Mouse (Mus musculus) urinary bladder, adult 18-20 months (tissue): ENCODE results near the gene Frmd8.
"Not testable (repeated sequence)": the region's sequence is repeated elsewhere in the genome, so short reads cannot be mapped to it uniquely, and the experiment has no call there.

Experiments
- DNase-seq, 2 experiments: peaks; one replicate each; pipeline ENCODE4 v3.0.0; 2022; ENCODE audit warnings: low spot score in 2 of 2, mixed read lengths in 2 of 2

Gene Frmd8

GRCm38 (mm10) chr19:5885838-5886237, 10.8 kb upstream of the Frmd8 start:
- DNase-seq: no peak

DNA sequence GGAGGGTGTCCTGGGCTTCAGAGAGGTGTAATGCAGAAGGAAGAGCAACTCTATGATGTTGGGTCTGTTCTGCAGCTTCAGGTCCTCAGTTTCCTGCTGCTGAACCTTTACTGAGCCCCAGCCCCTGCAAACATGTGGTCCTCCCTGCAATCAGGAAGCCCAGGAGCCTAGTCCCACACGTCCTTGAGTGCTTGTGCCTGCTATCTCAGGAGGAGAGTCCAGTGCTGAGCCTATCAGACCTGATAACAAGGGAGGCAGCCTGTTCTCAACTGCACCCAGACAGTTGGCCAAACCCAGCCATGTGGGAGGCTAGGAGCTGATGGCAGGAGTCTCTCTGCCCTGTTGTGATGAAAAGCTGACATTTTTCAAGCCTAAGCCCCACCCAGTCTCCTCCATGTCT, 8.9 kb upstream of the Frmd8 start:
- no peak for DNase-seq

GRCm38 (mm10) chr19:5882079-5882478, 7.0 kb upstream of the Frmd8 start:
- DNase-seq: not testable (repeated sequence)

DNA sequence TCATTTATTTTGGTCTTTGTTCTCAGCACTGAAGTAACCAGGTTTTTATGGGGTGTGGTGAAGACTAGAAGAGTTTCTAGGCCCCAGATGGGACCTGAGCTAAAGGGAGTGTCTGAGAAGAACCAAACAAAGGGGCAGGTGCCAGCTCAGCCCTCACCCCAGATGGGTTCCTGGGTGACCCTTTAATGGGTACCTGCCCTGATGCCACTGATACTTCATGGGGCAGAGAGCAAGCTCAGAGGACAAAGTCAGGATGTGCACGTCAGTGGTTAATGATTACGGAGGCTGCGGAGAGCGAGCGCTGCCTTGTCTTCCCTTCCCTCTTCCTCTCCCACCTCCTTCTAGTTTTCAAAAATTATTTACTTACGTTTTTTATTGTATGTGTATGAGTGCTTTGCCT, 6.1 kb upstream of the Frmd8 start:
- DNase-seq: no peak

DNA sequence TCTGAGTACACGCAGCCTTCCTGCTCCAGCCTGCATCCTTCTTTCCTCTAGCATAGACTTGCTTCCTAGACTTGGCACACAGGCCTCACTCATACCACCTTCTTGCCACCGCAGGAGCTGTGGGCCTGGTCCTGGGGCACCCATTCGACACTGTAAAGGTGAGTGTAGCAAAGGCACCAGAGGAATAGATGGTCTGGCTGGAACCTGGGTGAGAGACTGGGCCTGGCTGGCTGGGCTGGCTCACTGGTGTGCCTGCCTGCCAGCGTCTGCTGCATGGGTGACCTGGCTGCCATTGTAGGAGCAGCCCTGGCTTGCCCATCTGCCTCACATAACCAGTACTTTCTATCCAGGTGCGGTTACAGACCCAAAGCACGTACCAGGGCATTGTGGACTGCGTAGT, 4.7 kb upstream of the Frmd8 start:
- DNase-seq: no peak

- no peak for DNase-seq
Measured at GRCm38 (mm10) chr19:5878916-5879315, 3.8 kb upstream of the Frmd8 start.

DNA sequence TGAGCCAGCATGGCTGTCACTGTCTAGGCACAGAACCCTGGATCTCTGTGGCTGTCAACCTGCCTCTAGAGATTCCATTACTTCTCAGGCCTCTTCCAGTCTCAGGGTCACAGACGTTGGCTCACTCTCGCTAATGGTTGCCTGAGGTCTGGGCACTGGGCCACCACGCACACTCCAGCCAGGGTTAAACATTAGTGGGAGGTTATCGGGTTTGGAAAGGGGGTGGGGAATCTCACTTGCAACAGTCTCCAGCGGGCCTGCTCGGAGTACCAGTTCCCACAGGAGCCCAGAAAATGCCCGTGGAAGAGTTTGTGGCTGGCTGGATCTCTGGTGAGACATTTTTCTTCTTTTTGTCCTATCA, 3.3 kb upstream of the Frmd8 start:
- no peak for DNase-seq

DNA sequence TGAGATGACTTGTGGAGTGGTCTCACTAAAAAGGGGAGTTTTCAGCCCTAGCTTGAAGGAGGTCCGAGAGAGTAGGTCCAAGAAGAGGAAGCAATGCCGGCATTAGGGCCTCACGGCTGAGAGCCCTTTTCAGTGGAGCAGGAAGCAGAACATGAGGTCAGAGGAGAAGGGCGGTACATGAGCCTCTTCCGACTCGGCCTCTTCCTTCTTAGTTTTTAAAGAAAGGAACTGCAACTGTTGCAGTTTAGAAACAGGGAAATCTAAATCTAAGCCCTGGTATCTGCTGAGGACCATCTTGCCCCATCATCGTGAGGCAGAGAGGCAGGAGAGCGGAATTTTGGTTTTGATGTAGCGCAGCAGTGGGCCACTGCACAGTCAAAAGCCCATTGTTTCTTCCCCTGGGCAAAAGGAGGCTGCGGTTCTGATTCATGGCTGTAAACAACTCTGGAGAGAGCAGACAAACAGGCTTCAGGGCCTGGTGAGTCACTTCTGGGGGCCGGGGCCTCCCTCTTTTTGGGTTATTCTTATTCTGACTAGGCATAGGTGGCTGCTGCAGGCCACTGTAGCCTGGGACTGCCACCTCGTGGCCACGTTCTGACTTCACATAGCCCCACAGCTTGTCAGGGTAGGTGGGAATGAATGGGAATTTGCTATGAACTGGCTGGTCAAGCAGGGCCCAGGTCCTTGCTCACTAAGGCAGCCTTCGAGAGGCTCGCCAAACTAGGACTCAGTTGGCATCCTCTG, 2.7 kb upstream of the Frmd8 start, which contains the start of gene Slc25a45:
TSS of gene Slc25a45 (plus strand) at position 191 of the 744 bp plus-strand sequence.
- peak; percentile 63 to 77 for DNase-seq

DNA sequence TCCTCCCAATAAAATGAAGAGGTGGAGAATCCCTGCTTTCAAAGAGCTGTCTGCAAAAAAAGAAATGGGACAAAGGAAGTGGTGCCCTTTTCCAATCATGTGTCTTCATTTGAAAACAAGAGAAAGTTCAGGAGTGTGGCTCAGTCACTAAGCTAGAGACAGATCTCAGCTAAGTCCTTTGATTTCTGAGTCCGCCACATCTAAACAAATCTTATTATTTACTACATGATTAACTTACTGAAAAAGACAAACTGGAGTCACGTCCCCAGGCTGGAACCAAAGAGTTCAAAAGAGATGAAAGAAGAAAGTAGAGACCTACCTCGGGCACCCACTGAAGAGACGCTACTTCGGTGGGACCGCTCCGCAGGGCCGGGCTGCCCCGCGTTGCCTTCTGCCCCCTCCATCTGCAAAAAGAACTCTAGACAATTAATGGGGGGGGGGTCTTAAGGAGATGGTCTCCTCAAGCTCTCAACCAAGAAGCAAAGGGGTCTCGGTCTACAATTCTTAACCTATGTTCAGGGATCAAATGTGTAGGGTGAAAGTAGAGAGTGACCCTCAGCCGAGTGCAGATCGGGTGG, 594 bp downstream of the Frmd8 start:
- DNase-seq: no peak

DNA sequence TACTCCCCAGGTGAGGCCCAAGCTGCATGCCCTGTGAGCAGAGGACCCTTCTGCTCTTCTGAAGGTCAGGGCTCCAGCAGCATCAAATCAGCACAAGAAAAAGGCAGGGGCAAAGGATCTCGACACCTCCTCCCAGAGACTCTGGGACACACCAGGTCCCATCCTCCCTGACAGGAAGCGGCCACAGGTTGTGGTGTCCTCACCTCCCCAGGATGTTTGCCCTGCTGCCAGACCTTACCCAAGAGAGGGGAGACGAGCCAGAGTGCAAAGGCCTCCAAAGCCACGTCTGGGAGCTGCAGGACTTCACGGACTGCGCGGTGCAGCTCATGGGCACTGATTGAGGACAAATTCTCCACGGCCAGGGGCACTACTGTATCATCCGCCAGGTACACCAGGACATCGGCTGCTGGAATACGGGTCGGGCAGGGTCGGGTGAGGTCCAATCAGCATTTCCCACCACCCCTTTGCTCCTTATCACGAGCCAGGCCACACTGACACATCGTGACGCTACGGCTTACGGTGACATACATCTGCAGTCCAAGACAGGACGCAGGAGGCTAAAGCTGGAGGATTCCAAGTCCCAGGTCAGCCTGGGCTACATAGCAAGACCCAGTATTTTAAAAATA, 2.0 kb downstream of the Frmd8 start:
- DNase-seq: no peak

- DNase-seq: no peak
Measured at GRCm38 (mm10) chr19:5872528-5872927, 2.5 kb downstream of the Frmd8 start.

GRCm38 (mm10) chr19:5871683-5872082, 3.4 kb downstream of the Frmd8 start:
- no peak for DNase-seq

DNA sequence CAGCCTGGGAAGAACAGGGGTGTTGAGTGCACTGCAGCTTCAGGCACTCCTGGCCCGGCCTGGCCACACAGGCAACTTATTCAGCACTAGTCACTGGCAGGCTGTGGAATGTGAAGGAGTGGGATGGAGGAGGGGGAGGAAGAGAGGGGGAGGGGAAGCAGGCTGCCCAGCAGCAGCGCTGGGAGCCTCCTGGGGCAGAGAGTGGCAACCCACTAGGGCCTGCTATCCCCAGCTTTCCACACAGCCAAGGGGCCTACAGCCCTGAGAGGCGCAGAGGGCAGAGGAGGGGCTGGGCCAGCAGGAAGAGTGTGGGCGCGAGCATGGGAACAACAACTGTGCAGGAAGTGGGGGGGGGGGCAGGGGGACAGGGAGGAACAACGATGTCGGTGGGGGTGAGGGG, 3.8 kb downstream of the Frmd8 start:
- no peak for DNase-seq

GRCm38 (mm10) chr19:5868096-5868495, 7.0 kb downstream of the Frmd8 start:
- DNase-seq: no peak

GRCm38 (mm10) chr19:5864710-5865398, 10.2 kb downstream of the Frmd8 start:
- no peak for DNase-seq

DNA sequence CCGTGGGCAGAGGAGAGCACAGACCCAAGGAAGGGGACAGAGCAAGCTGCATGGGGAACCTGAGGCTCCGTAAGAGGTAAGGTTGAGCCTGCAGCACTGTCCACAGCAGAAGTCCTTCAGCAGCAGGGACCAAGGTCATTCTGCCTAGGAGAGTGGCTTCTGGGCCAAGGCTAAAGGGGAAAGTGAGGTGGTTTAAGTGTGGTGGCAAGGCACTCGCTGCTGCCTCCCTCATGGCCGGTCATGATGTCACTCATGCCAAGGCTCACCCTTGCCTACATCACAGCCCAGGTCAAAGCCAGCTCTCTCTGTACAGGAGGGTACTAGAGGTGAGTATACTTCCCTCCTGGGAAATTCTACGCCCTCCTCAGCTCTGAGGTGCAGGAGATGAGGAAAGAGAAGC, 11.3 kb downstream of the Frmd8 start:
- DNase-seq: no peak

DNA sequence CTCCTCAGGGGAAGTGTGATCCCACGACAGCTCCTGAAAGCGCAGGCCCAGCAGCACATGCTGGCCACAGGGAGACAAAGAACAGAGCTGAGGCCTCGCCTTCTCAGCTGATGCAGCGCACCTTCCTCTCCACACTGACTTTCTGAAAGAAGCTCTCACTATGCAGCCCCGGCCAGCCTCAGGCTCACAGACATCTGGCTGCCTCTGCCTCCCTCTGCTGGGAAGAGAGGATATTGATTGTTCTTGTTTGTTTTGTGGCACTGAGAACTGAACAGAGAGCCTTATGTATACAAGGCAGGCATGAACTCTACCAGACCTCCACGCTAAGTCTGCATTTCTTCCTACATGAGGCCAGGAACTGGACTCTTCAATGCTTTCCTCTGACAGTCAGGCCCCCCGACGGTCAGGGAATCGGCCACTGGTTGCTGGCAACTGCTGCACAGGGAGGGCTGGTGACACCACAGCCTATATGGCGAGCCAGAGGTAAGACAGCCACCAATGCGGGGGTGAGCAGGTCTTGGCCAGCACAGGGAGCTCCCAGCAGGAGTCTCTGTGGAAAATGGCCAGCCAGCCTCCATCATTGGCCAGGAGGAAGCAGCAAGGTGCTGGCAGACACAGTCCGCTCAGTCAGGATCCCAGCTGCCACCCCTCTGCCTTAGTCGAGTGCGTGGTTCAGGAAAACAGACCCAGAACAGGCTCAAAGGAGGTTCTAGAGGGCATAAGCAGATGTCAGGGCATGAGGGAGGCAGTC, 12.6 kb downstream of the Frmd8 start:
- DNase-seq: no peak

GRCm38 (mm10) chr19:5856604-5857003, 18.5 kb downstream of the Frmd8 start:
- DNase-seq: no peak

GRCm38 (mm10) chr19:5852035-5852722, 22.9 kb downstream of the Frmd8 start:
- no peak for DNase-seq

GRCm38 (mm10) chr19:5851481-5851971, 23.5 kb downstream of the Frmd8 start:
- DNase-seq: no peak

- no peak for DNase-seq
Measured at GRCm38 (mm10) chr19:5850860-5851259, 24.2 kb downstream of the Frmd8 start.
